Mouse (Mus musculus) bone marrow, adult 2 months (tissue): ENCODE measurements around the gene Meis2. TPM values are rescaled to one million over a fixed set of nuclear protein-coding genes. Genes with fewer than 3 reads are reported as not detected.

ENCODE experiments used
- H3K27ac ChIP-seq: fragments of 200-500 bp; 2 replicates; pipeline ENCODE4 v1.5.1; 2012; ENCODE audit warnings: low read depth, mild to moderate bottlenecking, control low read depth, inconsistent platforms, low read length; ENCODE audit not compliant: control insufficient read depth, poor library complexity, insufficient read depth
- H3K4me1 ChIP-seq: fragments of 200-500 bp; 2 replicates; pipeline ENCODE4 v1.6.1; 2011; ENCODE audit warnings: low read length; ENCODE audit not compliant: control insufficient read depth, insufficient read depth
- H3K4me3 ChIP-seq: fragments of 200-500 bp; replicated peaks from 2 replicates; pipeline ENCODE3; 2011; ENCODE audit warnings: mild to moderate bottlenecking, low read depth, low read length, control low read depth; ENCODE audit not compliant: control insufficient read depth
- CTCF ChIP-seq: fragments of 200-500 bp; IDR thresholded peaks from 2 replicates; pipeline ENCODE4 v1.5.1; 2011; ENCODE audit warnings: low read length, control low read depth; ENCODE audit not compliant: control insufficient read depth, insufficient read depth
- POLR2A ChIP-seq: fragments of 200-500 bp; IDR thresholded peaks from 2 replicates; pipeline ENCODE4 v1.6.1; 2011; ENCODE audit warnings: low read depth, mild to moderate bottlenecking, control low read depth, low read length, borderline replicate concordance; ENCODE audit not compliant: control insufficient read depth
- WGBS: fragments of 180-500 bp; shearing (Covaris S2); methylation state at CpG from one replicate; pipeline ENCODE4 v1.1.7; 2018; 5-methylcytosine and 5-hydroxymethylcytosine counted together
- polyA plus RNA-seq: library from polyadenylated mRNA; stranded (reverse); fragments of >200 nt; gene quantifications from 2 replicates; pipeline ENCODE4 v1.2.4, GENCODE M21; 2011; ENCODE audit warnings: low replicate concordance; ENCODE audit not compliant: missing spikeins, insufficient read depth, insufficient read length

The Meis2 gene
- polyA plus RNA-seq, 1 experiment = 7.9 TPM

- 78% methylated on average over 6 of the region's 6 CpGs for WGBS
- Histone ChIP-seq H3K27ac (no peak overlapping the region), H3K4me1 (no peaks in the 10 kb centered on the region), H3K4me3 (no peak overlapping the region)
- TF ChIP-seq CTCF (no peak), POLR2A (no peak)
These were observed 76.4 kb downstream of the Meis2 start for GRCm38 (mm10) chr2:115989249-115989648.

GRCm38 (mm10) chr2:115988448-115988847 is 77.2 kb downstream of the Meis2 start:
- Histone ChIP-seq H3K4me1 (no peaks in the 10 kb centered on the region), H3K4me3 (no peak overlapping the region), H3K27ac (no peak overlapping the region)
- WGBS = 79% methylated on average over 4 of the region's 4 CpGs
- TF ChIP-seq CTCF = no peak
- TF ChIP-seq POLR2A = no peak

- TF ChIP-seq POLR2A (no peak), CTCF (no peak)
- 29% methylated on average over 9 of the region's 9 CpGs for WGBS
- Histone ChIP-seq H3K4me3 (no peak overlapping the region), H3K27ac (no peak overlapping the region), H3K4me1 (no peaks in the 10 kb centered on the region)
These were observed 80.7 kb downstream of the Meis2 start for GRCm38 (mm10) chr2:115984952-115985351.

- H3K4me1 ChIP-seq = no peaks in the 10 kb centered on the region
- TF ChIP-seq CTCF = no peak
- no peak for TF ChIP-seq POLR2A
- no peak overlapping the region for H3K4me3 ChIP-seq
- WGBS = 60% methylated on average over 4 of the region's 4 CpGs
- H3K27ac ChIP-seq = no peak overlapping the region
These were observed 81.2 kb downstream of the Meis2 start for GRCm38 (mm10) chr2:115984487-115984886.

GRCm38 (mm10) chr2:115980490-115980889 is 85.1 kb downstream of the Meis2 start:
- no peak overlapping the region for H3K4me3 ChIP-seq
- H3K4me1 ChIP-seq = no peaks in the 10 kb centered on the region
- H3K27ac ChIP-seq = no peak overlapping the region
- TF ChIP-seq CTCF (no peak), POLR2A (no peak)

GRCm38 (mm10) chr2:115979683-115980476 is 85.8 kb downstream of the Meis2 start:
- Histone ChIP-seq H3K27ac (no peak overlapping the region), H3K4me3 (no peak overlapping the region), H3K4me1 (no peaks in the 10 kb centered on the region)
- TF ChIP-seq POLR2A = no peak
- no peak for TF ChIP-seq CTCF
- 77% methylated on average over 14 of the region's 14 CpGs for WGBS

GRCm38 (mm10) chr2:115978666-115979065 is 87.0 kb downstream of the Meis2 start:
- TF ChIP-seq CTCF = no peak
- Histone ChIP-seq H3K4me3 (no peak overlapping the region), H3K27ac (no peak overlapping the region), H3K4me1 (no peaks in the 10 kb centered on the region)
- 48% methylated on average over 5 of the region's 5 CpGs for WGBS

GRCm38 (mm10) chr2:115971296-115971805 is 94.3 kb downstream of the Meis2 start:
- WGBS = 76% methylated on average over 3 of the region's 3 CpGs

More at GRCm38 (mm10) chr2:115971296-115971805, 94.3 kb downstream of the Meis2 start:
- TF ChIP-seq POLR2A = no peak
- TF ChIP-seq CTCF = no peak
- Histone ChIP-seq H3K4me1 (no peaks in the 10 kb centered on the region), H3K27ac (no peak overlapping the region), H3K4me3 (no peak overlapping the region)
